Mouse (Mus musculus): Measurements from ENCODE around the gene Srl.

GRCm38 (mm10) chr16:4439302-4440066, 102.1 kb downstream of the Srl start:
- TF ChIP-seq POLR2A (IDR thresholded peaks at IDR 0.05; ENCODE audit: control insufficient read depth in 1 of 2, insufficient read depth in 1 of 2, low read depth in 1 of 2, low read length in 2 of 2, poor library complexity in 1 of 2) (no peak), RCOR1 (IDR thresholded peaks at IDR 0.05; ENCODE audit: low read depth, low read length) (no peak), CTCF (IDR thresholded peaks at IDR 0.05 in 2 of 3, conservative IDR thresholded peaks at IDR 0.05 in 1 of 3; ENCODE audit: control insufficient read depth in 1 of 3, insufficient read depth in 1 of 3, low read depth in 2 of 3, low read length in 3 of 3, poor library complexity in 1 of 3, severe bottlenecking in 1 of 3) (no peak)

Measured in MEL (cell line).